In the genomic region with DNA sequence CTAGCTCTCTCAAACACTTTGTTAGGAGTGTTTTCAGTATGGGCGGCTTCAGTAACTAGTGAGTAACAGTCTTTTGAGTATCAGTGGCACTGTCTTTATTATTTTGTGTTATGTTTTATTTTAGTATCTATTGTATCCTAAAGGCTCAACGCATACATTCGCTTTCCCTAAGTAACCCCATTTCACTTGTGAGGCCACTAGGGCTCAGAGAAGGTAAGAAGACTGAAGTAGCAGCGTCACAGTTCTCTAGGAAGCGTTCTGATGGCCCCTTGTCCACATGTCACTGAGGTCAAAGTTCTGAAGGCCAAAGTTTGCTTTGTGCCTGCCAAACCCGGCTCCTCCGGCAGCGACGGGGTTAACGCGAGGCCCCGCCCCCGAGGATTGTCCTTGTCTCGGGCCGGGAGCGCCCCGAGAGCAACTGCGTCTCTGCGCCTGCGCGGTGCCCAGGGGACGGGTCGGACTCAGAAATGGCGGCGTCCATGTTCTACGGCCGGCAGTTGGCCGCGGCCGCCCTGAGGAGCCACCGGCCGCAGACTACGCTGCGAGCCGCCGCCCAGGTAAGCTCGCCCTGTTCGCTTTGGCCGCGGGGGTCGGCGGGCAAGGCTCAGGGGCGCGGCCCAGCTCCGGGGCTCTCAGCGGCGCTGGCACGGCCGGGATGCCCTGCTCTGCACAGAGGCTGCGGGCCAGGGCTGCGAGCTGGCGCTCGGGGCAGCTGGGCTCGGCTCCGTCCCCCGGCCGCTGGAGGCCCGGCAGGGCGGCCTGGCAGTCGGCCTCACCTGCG, we compare ENCODE assay signal across 8 mouse cellular contexts. TPM values are rescaled to one million over a fixed set of nuclear protein-coding genes. Genes with fewer than 3 reads are reported as not detected.
DNase-seq lines count a peak whose midpoint lies in the region; ATAC-seq lines count a peak whose summit lies in the region.

No protein-coding gene starts in this region.

- peak overlapping the region; percentile 79 for H3K4me2 ChIP-seq in hindbrain, embryonic 15.5 days

- peak; percentile 90 for DNase-seq in T-cell, adult 2 months (ENCODE audit: low spot score)
- peak; percentile 96 to 97 for DNase-seq in cerebellum, postnatal 36 days
- peak; percentile 90 to 91 for DNase-seq in frontal cortex, postnatal 36 days (ENCODE audit: low spot score in 2 of 2)
- DNase-seq in left cerebral cortex, adult 11 months (ENCODE audit: low spot score): peak; percentile 86
- peak; percentile 96 to 97 for DNase-seq in lung, postnatal 4 days
- peak; percentile 88 for DNase-seq in retina, postnatal 7 days (ENCODE audit: low read depth, low spot score)
- peak; percentile 90 for DNase-seq in urinary bladder, adult 2 months (ENCODE audit: low spot score)

- H3K9me3 ChIP-seq in hindbrain, embryonic 15.5 days: no peaks in the 10 kb centered on the region

- WGBS in hindbrain, embryonic 15.5 days: 4% methylated on average over 60 of the region's 61 CpGs

- peak overlapping the region; percentile 83 for H3K9ac ChIP-seq in hindbrain, embryonic 15.5 days

- ATAC-seq in hindbrain, embryonic 15.5 days (ENCODE audit: low FRiP score, low read depth): peak; percentile 96

- H3K27ac ChIP-seq in hindbrain, embryonic 15.5 days (replicated peaks): peak overlapping the region; percentile 80

- peaks cover 21% of the 10 kb centered on the region for H3K4me1 ChIP-seq in hindbrain, embryonic 15.5 days (replicated peaks)

- H3K36me3 ChIP-seq in hindbrain, embryonic 15.5 days: no peaks in the 10 kb centered on the region

- H3K4me3 ChIP-seq in hindbrain, embryonic 15.5 days: peak overlapping the region; percentile 66

- no peaks in the 10 kb centered on the region for H3K27me3 ChIP-seq in hindbrain, embryonic 15.5 days

RNA-seq across cellular contexts. Expression of a gene that starts 4.5 kb away (rescaled TPM):
- polyA plus RNA-seq in hindbrain, embryonic 15.5 days (2015; fragmentation: Nextera tagmentation; extraction: Ambion mirVana): 8.5 and 8.8 TPM in 2 replicates
- 1.7 and 2.2 TPM in 2 replicates for polyA plus RNA-seq in urinary bladder, adult 2 months (2012; rRNA removed)

RNA-seq across cellular contexts. Expression of a gene that starts 27.4 kb away (rescaled TPM):
- 122 and 124 TPM in 2 replicates for polyA plus RNA-seq in hindbrain, embryonic 15.5 days (2015; fragmentation: Nextera tagmentation; extraction: Ambion mirVana)
- polyA plus RNA-seq in urinary bladder, adult 2 months (2012; rRNA removed): 76.3 and 78.1 TPM in 2 replicates

RNA-seq across cellular contexts. Expression of a gene that starts 42.7 kb away (rescaled TPM):
- polyA plus RNA-seq in hindbrain, embryonic 15.5 days (2015; fragmentation: Nextera tagmentation; extraction: Ambion mirVana): 78.7 and 79.0 TPM in 2 replicates
- polyA plus RNA-seq in urinary bladder, adult 2 months (2012; rRNA removed): 30.3 and 35.6 TPM in 2 replicates

Comparison
In these comparisons a context has a peak if more than half of its experiments do, and no peak if none do; other contexts are left out.
1. Peak in every context shown above with its lines: DNase-seq, ATAC-seq, H3K4me3 ChIP-seq and H3K27ac ChIP-seq.